Mouse (Mus musculus): ENCODE measurements at regions not wholly inside any gene's neighbourhood (a gene's known extent, or its start where the extent isn't known, plus 50 kb on each side); places are given as distances from the start of the nearest gene placed in this dataset.
"Not testable (repeated sequence)": the region's sequence is repeated elsewhere in the genome, so short reads cannot be mapped to it uniquely, and the experiment has no call there.

DNA sequence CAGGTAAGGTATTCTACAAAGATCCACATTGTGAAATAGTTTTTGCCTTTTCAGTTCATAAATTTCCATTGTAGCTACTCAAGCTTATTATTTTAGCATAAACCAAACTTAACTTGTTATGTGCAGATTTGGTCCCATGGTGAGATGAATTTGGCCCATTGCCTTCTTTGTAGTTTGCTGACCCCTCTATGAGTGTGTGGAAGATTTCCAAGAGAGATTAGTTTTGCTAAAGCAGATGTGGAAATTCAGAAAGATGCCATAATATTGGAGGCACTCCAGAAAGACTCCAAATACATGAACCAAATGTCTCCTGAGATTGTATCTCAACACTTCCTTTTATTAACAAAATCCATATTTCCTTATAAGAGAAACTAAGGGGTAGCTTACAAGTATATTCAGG lies 291.0 kb downstream of the Kif2b start:
- no peak overlapping the region for H3K4me3 ChIP-seq (ENCODE audit: control insufficient read depth in 1 of 2, insufficient read depth in 1 of 2, low read depth in 2 of 2, low read length in 2 of 2)
- no peak for DNase-seq (ENCODE audit: low read depth, low spot score)
- no peaks in the 10 kb centered on the region for H3K4me1 ChIP-seq (ENCODE audit: control insufficient read depth in 1 of 2, insufficient read depth in 2 of 2, low read length in 2 of 2)
- no peak overlapping the region for H3K27ac ChIP-seq (ENCODE audit: control insufficient read depth, low read depth, low read length)
- no peaks in the 10 kb centered on the region for H3K27me3 ChIP-seq (ENCODE audit: control insufficient read depth in 1 of 2, insufficient read depth in 2 of 2, low read length in 2 of 2)
- H3K9me3 ChIP-seq (replicated peaks; ENCODE audit: insufficient read depth, low read length), result no peaks in the 10 kb centered on the region
- no peaks in the 10 kb centered on the region for H3K36me3 ChIP-seq (ENCODE audit: control insufficient read depth in 1 of 2, insufficient read depth in 2 of 2, low read length in 2 of 2)
- no peaks in the 10 kb centered on the region for H3K79me2 ChIP-seq (ENCODE audit: control insufficient read depth, insufficient read depth, low read length, poor library complexity)
- TF ChIP-seq MAZ (IDR thresholded peaks at IDR 0.05; ENCODE audit: low read depth, low read length) (no peak), KAT2A (conservative IDR thresholded peaks at IDR 0.05; ENCODE audit: low read depth, low read length) (no peak), ZMIZ1 (IDR thresholded peaks at IDR 0.05; ENCODE audit: low read depth, low read length) (no peak), MYC (IDR thresholded peaks at IDR 0.05; ENCODE audit: low read depth, low read length) (no peak), MEF2A (IDR thresholded peaks at IDR 0.05; ENCODE audit: extremely low read depth, insufficient replicate concordance, low read depth, low read length, poor library complexity, severe bottlenecking) (no peak), GATA1 (IDR thresholded peaks at IDR 0.05; ENCODE audit: low read depth, low read length) (no peak), GABPA (IDR thresholded peaks at IDR 0.05; ENCODE audit: low read depth, low read length) (no peak), ELF1 (IDR thresholded peaks at IDR 0.05; ENCODE audit: low read depth, low read length) (no peak), HCFC1 (IDR thresholded peaks at IDR 0.05; ENCODE audit: low read depth, low read length) (no peak), MAX (IDR thresholded peaks at IDR 0.05; ENCODE audit: low read length) (no peak), CHD1 (IDR thresholded peaks at IDR 0.05; ENCODE audit: low read depth, low read length) (no peak), POLR2AphosphoS5 (IDR thresholded peaks at IDR 0.05; ENCODE audit: borderline replicate concordance, low read depth, low read length) (no peak), NELFE (IDR thresholded peaks at IDR 0.05; ENCODE audit: low read depth, low read length) (no peak), TCF12 (IDR thresholded peaks at IDR 0.05; ENCODE audit: low read depth, low read length) (no peak), MXI1 (IDR thresholded peaks at IDR 0.05; ENCODE audit: low read depth, low read length) (no peak), ZC3H11A (IDR thresholded peaks at IDR 0.05; ENCODE audit: low read depth, low read length) (no peak)
- H3K9ac ChIP-seq (ENCODE audit: control insufficient read depth, low read depth, low read length, poor library complexity, severe bottlenecking), result no peak overlapping the region

- Histone ChIP-seq H3K9ac (ENCODE audit: control insufficient read depth, low read depth, low read length, poor library complexity, severe bottlenecking) (no peak overlapping the region), H3K79me2 (ENCODE audit: control insufficient read depth, insufficient read depth, low read length, poor library complexity) (no peaks in the 10 kb centered on the region), H3K4me3 (ENCODE audit: control insufficient read depth in 1 of 2, insufficient read depth in 1 of 2, low read depth in 2 of 2, low read length in 2 of 2) (no peak overlapping the region), H3K36me3 (ENCODE audit: control insufficient read depth in 1 of 2, insufficient read depth in 2 of 2, low read length in 2 of 2) (no peaks in the 10 kb centered on the region), H3K27me3 (ENCODE audit: control insufficient read depth in 1 of 2, insufficient read depth in 2 of 2, low read length in 2 of 2) (no peaks in the 10 kb centered on the region; a peak in 1 of 4 replicates), H3K9me3 (replicated peaks; ENCODE audit: insufficient read depth, low read length) (no peaks in the 10 kb centered on the region), H3K4me1 (ENCODE audit: control insufficient read depth in 1 of 2, insufficient read depth in 2 of 2, low read length in 2 of 2) (no peaks in the 10 kb centered on the region), H3K27ac (ENCODE audit: control insufficient read depth, low read depth, low read length) (no peak overlapping the region)
- TF ChIP-seq MAX (IDR thresholded peaks at IDR 0.05; ENCODE audit: low read length) (no peak), CHD2 (IDR thresholded peaks at IDR 0.05; ENCODE audit: low read length) (no peak), KAT2A (conservative IDR thresholded peaks at IDR 0.05; ENCODE audit: low read depth, low read length) (no peak), CHD1 (IDR thresholded peaks at IDR 0.05; ENCODE audit: low read depth, low read length) (no peak), MEF2A (IDR thresholded peaks at IDR 0.05; ENCODE audit: extremely low read depth, insufficient replicate concordance, low read depth, low read length, poor library complexity, severe bottlenecking) (no peak), GABPA (IDR thresholded peaks at IDR 0.05; ENCODE audit: low read depth, low read length) (no peak), MYB (IDR thresholded peaks at IDR 0.05; ENCODE audit: low read depth, low read length) (no peak), ZC3H11A (IDR thresholded peaks at IDR 0.05; ENCODE audit: low read depth, low read length) (no peak), ZMIZ1 (IDR thresholded peaks at IDR 0.05; ENCODE audit: low read depth, low read length) (no peak), MXI1 (IDR thresholded peaks at IDR 0.05; ENCODE audit: low read depth, low read length) (no peak), TAL1 (IDR thresholded peaks at IDR 0.05; ENCODE audit: low read length) (no peak)
- DNase-seq (ENCODE audit: low read depth, low spot score), result no peak
These were observed 315.1 kb downstream of the Kif2b start for GRCm38 (mm10) chr11:91262216-91262615.

DNA sequence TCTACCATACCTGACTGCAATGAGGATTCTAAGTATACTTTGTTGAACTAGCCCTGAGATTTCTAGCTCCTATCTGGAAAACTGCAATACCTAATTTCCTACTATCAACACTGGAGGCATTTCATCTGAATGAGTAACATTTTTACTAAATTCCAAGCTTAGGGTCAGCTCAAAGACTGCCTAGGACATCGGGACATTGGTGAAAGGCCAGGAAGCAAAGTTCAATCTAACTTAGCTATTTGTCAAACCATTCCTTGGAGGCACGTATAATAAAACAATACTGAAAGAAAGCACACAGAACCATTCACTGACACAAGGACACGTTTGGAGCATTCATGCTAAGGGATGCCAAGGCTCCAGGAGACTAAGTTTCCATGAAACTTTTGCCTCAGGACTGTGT lies 335.3 kb downstream of the Kif2b start:
- not testable (repeated sequence) for DNase-seq (ENCODE audit: low read depth, low spot score); H3K4me1 ChIP-seq (ENCODE audit: control insufficient read depth in 1 of 2, insufficient read depth in 2 of 2, low read length in 2 of 2); H3K27me3 ChIP-seq (ENCODE audit: control insufficient read depth in 1 of 2, insufficient read depth in 2 of 2, low read length in 2 of 2); H3K27ac ChIP-seq (ENCODE audit: control insufficient read depth, low read depth, low read length); H3K79me2 ChIP-seq (ENCODE audit: control insufficient read depth, insufficient read depth, low read length, poor library complexity); H3K4me3 ChIP-seq (ENCODE audit: control insufficient read depth in 1 of 2, insufficient read depth in 1 of 2, low read depth in 2 of 2, low read length in 2 of 2); H3K9ac ChIP-seq (ENCODE audit: control insufficient read depth, low read depth, low read length, poor library complexity, severe bottlenecking); H3K9me3 ChIP-seq (replicated peaks; ENCODE audit: insufficient read depth, low read length); H3K36me3 ChIP-seq (ENCODE audit: control insufficient read depth in 1 of 2, insufficient read depth in 2 of 2, low read length in 2 of 2)
